Mouse (Mus musculus) small intestine, adult 2 months (tissue): ENCODE measurements around the gene Ina.

Source experiments
- CTCF ChIP-seq: fragments of 200-500 bp; IDR thresholded peaks from 2 replicates; pipeline ENCODE4 v1.5.1; 2012; ENCODE audit warnings: low read depth, mild to moderate bottlenecking, control low read depth, inconsistent platforms, low read length, moderate library complexity, mixed read lengths; ENCODE audit not compliant: insufficient replicate concordance, insufficient read length; ENCODE audit errors: extremely low read depth
- POLR2A ChIP-seq: fragments of 200-500 bp; IDR thresholded peaks from 2 replicates; pipeline ENCODE4 v1.6.1; 2012; ENCODE audit warnings: low read depth, mild to moderate bottlenecking, control low read depth, inconsistent platforms, low read length, moderate library complexity

DNA sequence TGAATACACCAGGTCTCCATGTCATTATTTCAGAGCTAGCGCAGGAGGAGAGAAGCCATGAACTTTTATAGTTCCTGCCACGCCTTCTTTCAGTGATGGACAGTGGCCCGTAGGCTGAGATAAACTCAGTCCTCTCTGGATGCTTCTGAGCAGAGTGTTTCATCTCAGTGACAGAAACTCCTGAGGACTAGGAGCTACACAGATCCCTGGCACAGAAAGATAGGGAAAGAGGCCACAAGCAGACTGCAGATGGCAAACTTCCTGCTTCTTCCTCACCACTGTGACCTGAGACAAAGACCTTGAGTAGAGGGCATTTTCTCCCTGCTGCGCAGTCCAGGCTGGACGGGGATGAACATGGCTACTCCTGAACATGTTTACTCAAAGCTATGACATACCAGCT lies 45.7 kb upstream of the Ina start:
- no peak for TF ChIP-seq CTCF
- no peak for TF ChIP-seq POLR2A
